ENCODE assay signal across 9 mouse cellular contexts in genomic region chr13:38347775-38348135, GRCm38 (mm10). TPM values are rescaled to one million over a fixed set of nuclear protein-coding genes. Genes with fewer than 3 reads are reported as not detected.
A peak's percentile ranks its signal among the peaks of the same experiment; 100 is the strongest.
DNase-seq lines count a peak whose midpoint lies in the region; ATAC-seq lines count a peak whose summit lies in the region.
"Had no signal": no experiment of that assay in that cellular context is flagged by ENCODE, and none has a peak within 500 bp of the region (broad histone marks: within the 10 kb centered on the region; RNA-seq: fewer than 3 reads in every experiment).

No protein-coding gene starts in this region.

- peaks cover 42% of the 10 kb centered on the region for H3K27me3 ChIP-seq in kidney, embryonic 16.5 days (ENCODE audit: insufficient read depth, low read length)
- peaks cover 65% of the 10 kb centered on the region for H3K27me3 ChIP-seq in hindbrain, embryonic 12.5 days

- no peaks in the 10 kb centered on the region for H3K9me3 ChIP-seq in kidney, embryonic 16.5 days (ENCODE audit: low read length)
- H3K9me3 ChIP-seq in hindbrain, embryonic 12.5 days (replicated peaks), result no peaks in the 10 kb centered on the region

- no peaks in the 10 kb centered on the region for H3K36me3 ChIP-seq in kidney, embryonic 16.5 days (ENCODE audit: insufficient read depth, low read length)
- no peaks in the 10 kb centered on the region for H3K36me3 ChIP-seq in hindbrain, embryonic 12.5 days

- 30% methylated on average over 5 of the region's 5 CpGs for WGBS in kidney, embryonic 16.5 days
- WGBS in hindbrain, embryonic 12.5 days, result 20% methylated on average over 5 of the region's 5 CpGs

- H3K9ac ChIP-seq in kidney, embryonic 16.5 days (replicated peaks; ENCODE audit: low read length), result no peak overlapping the region
- no peak overlapping the region for H3K9ac ChIP-seq in hindbrain, embryonic 12.5 days

- ATAC-seq in kidney, embryonic 16.5 days (ENCODE audit: low FRiP score, low TSS enrichment), result no peak
- no peak for ATAC-seq in hindbrain, embryonic 12.5 days (ENCODE audit: low FRiP score)

- H3K4me2 ChIP-seq in kidney, embryonic 16.5 days (replicated peaks; ENCODE audit: low read depth, low read length), result peak overlapping the region; percentile 64; the same call in 1 of the 2 replicates
- peak overlapping the region; percentile 70; the same call in 1 of the 2 replicates for H3K4me2 ChIP-seq in hindbrain, embryonic 12.5 days (replicated peaks)

- peak; percentile 17 for DNase-seq in adrenal gland, postnatal 14 days
- DNase-seq in adrenal gland, postnatal 36 days, result no peak
- DNase-seq in kidney, adult 8-10 months, result no peak
- peak; percentile 21 for DNase-seq in adipocyte (ENCODE audit: low spot score)
- DNase-seq in left cerebral cortex, postnatal 4 days, result no peak
- DNase-seq in T-cell, adult 2 months (ENCODE audit: low spot score), result no peak
- DNase-seq: lung, postnatal 4 days had no signal

- H3K4me3 ChIP-seq in kidney, embryonic 16.5 days (ENCODE audit: low read length), result no peak overlapping the region
- no peak overlapping the region for H3K4me3 ChIP-seq in hindbrain, embryonic 12.5 days

- intact Hi-C loops in left cerebral cortex, postnatal 4 days (cut with DNase I), result loop anchor here (5.0 kb wide), 1 partner anchor 250 kb away; no protein-coding TSS in a partner anchor

- peaks cover 43% of the 10 kb centered on the region for H3K4me1 ChIP-seq in kidney, embryonic 16.5 days (ENCODE audit: insufficient read depth, low read length)
- H3K4me1 ChIP-seq in hindbrain, embryonic 12.5 days, result peaks cover 29% of the 10 kb centered on the region

- no peak overlapping the region for H3K27ac ChIP-seq in kidney, embryonic 16.5 days (ENCODE audit: low read length)
- H3K27ac ChIP-seq in hindbrain, embryonic 12.5 days, result no peak overlapping the region

RNA-seq across cellular contexts. Expression of gene Bmp6, which starts 2.8 kb away (rescaled TPM):
- 9.6 and 12.5 TPM in 2 replicates for total RNA-seq in adrenal gland, postnatal 14 days (2021)
- 1 to 10 TPM; 6.5 to 9.1 TPM for total RNA-seq in adrenal gland, postnatal 36 days (2021)
- 1.3 and 2.2 TPM in 2 replicates for polyA plus RNA-seq in kidney, embryonic 16.5 days (2015; fragmentation: Nextera tagmentation; extraction: Ambion mirVana)
- polyA plus RNA-seq in hindbrain, embryonic 12.5 days (2016; fragmentation: Nextera tagmentation; extraction: Ambion mirVana), result 4.6 and 5.0 TPM in 2 replicates
- 10 to 100 TPM; 13.2 to 15.2 TPM for total RNA-seq in left cerebral cortex, postnatal 4 days (2021)

Comparison
In these comparisons a context has a peak if more than half of its experiments do, and no peak if none do; other contexts are left out.
1. DNase-seq: peak in adrenal gland, postnatal 14 days (single experiment) and adipocyte (single experiment); none in adrenal gland, postnatal 36 days (0 of 2), kidney, adult 8-10 months (0 of 2), left cerebral cortex, postnatal 4 days (single experiment) and T-cell, adult 2 months (single experiment).